Mouse (Mus musculus) olfactory bulb, adult 2 months (tissue): ENCODE results near the gene Mrpl52. TPM values are rescaled to one million over a fixed set of nuclear protein-coding genes. Genes with fewer than 3 reads are reported as not detected.

Experiments used
- H3K27ac ChIP-seq: fragments of 200-500 bp; 2 replicates; pipeline ENCODE4 v1.5.1; 2012; ENCODE audit warnings: low read depth, low read length; ENCODE audit not compliant: insufficient read depth
- H3K4me1 ChIP-seq: fragments of 200-500 bp; 2 replicates; pipeline ENCODE4 v1.6.1; 2012; ENCODE audit warnings: low read length; ENCODE audit not compliant: control insufficient read depth, insufficient read depth
- H3K4me3 ChIP-seq: fragments of 200-500 bp; 2 replicates; pipeline ENCODE4 v1.5.1; 2012; ENCODE audit warnings: mild to moderate bottlenecking, low read depth, low read length, moderate library complexity; ENCODE audit not compliant: insufficient read depth
- CTCF ChIP-seq: fragments of 200-500 bp; IDR thresholded peaks from 2 replicates; pipeline ENCODE4 v1.5.1; 2012; ENCODE audit warnings: low read depth, mild to moderate bottlenecking, low read length, moderate library complexity; ENCODE audit not compliant: insufficient read depth
- POLR2A ChIP-seq: fragments of 200-500 bp; IDR thresholded peaks from 2 replicates; pipeline ENCODE4 v1.6.1; 2012; ENCODE audit warnings: mild to moderate bottlenecking, low read depth, low read length, moderate library complexity; ENCODE audit not compliant: insufficient read depth
- WGBS: fragments of 180-500 bp; shearing (Covaris S2); methylation state at CpG from one replicate; pipeline ENCODE4 v1.1.7; 2018; 5-methylcytosine and 5-hydroxymethylcytosine counted together
- polyA plus RNA-seq: library from polyadenylated mRNA; stranded (reverse); fragments of >200 nt; gene quantifications from 2 replicates; pipeline ENCODE4 v1.2.4, GENCODE M21; 2012; ENCODE audit warnings: low replicate concordance; ENCODE audit not compliant: missing spikeins, insufficient read depth, insufficient read length

Mrpl52 gene
- polyA plus RNA-seq = not detected in 2 replicates

DNA sequence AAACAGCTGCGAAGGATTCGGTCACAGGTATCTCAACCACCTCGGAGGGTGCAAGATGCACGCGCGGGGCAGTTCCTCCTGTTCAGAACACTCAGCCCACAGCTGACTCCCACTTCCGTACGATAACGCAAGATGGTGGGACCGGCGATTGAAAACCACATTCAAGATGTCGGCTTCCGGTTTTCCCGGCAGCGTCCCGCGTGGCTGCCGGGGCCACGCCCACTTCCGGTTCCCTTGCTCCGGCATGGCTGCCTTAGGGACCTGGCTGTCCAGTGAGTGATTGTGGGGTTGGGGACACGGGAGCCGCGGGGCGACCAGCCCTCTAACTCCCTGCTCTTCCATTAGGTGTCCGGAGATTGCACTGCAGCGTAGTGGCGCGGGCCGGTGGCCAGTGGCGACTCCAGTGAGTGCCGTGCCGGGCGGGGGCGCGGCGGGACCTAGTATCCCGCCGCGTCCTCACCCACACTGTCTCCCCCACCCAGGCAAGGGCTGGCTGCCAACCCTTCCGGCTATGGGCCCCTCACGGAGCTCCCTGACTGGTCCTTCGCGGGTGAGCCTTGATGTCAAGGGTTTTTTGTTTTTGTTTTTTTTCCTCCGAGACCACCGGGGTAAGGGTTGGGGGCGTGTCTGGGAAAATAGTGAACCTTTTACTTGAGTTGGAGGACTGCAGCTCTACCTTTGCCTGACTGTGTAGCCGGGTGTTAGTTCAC is at the start of gene Mrpl52:
Mrpl52 (plus strand) TSS at position 221 of the 710 bp plus-strand sequence.
- H3K4me1 ChIP-seq = peaks cover 13% of the 10 kb centered on the region
- H3K4me3 ChIP-seq = peak within 1 kb of the TSS; percentile 69
- H3K27ac ChIP-seq = peak within 1 kb of the TSS; percentile 72
- no peak for TF ChIP-seq CTCF
- TF ChIP-seq POLR2A = peak; percentile 65; the same call in 1 of the 2 replicates
- under 1% methylated on average over 48 of the region's 48 CpGs for WGBS

DNA sequence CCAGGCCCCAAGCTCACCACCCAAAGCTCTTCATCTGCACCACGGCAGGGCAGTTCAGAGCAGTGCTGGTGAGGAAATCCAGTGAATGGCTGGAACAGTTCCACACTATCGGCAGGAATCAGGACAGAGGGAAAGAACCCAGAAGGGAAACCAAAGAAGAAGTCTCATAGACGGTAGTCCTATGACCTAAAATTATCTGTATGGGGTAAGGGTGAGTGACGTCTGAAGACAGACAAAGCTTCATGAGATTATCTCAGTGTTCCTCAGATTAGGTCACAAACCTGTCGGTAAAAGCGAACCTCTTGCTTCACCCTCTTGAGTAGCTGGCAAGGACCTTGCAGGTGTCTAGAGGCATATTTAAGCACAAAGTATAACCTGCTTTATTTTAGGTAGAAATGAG is 49.5 kb upstream of the Mrpl52 start:
- no peak overlapping the region for H3K27ac ChIP-seq
- TF ChIP-seq POLR2A (no peak), CTCF (no peak)
- no peaks in the 10 kb centered on the region for H3K4me1 ChIP-seq
- whole genome bisulfite sequencing = 78% methylated on average over 6 of the region's 6 CpGs
- no peak overlapping the region for H3K4me3 ChIP-seq

- Histone ChIP-seq H3K27ac (no peak overlapping the region), H3K4me3 (no peak overlapping the region), H3K4me1 (no peaks in the 10 kb centered on the region)
- WGBS = 82% methylated on average over 13 of the region's 13 CpGs
- no peak for TF ChIP-seq CTCF
- TF ChIP-seq POLR2A = no peak
Observed at GRCm38 (mm10) chr14:54379571-54379970, 47.1 kb upstream of the Mrpl52 start.

DNA sequence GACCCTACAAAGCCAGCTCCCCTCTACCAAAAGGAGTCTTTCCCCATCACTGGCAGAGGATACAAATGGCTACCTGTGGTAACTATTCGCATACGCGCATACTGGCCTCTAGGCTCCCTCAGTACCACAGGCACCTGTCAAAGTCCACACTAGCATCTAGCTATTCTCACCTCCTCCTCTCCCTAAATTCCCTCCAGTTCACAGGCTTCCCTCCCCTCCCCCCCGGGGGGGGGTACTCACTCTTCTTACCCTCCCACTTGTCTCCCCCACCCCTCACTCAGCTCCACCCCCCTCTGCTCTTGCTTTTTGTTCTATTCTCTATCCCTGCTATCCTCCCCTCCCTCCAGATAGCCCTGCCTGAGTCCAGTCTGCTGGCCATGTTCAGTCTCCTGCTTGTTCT is 46.1 kb upstream of the Mrpl52 start:
- H3K4me3 ChIP-seq = no peak overlapping the region
- no peak overlapping the region for H3K27ac ChIP-seq
- H3K4me1 ChIP-seq = no peaks in the 10 kb centered on the region
- 79% methylated on average over 4 of the region's 4 CpGs for WGBS
- TF ChIP-seq POLR2A = no peak

DNA sequence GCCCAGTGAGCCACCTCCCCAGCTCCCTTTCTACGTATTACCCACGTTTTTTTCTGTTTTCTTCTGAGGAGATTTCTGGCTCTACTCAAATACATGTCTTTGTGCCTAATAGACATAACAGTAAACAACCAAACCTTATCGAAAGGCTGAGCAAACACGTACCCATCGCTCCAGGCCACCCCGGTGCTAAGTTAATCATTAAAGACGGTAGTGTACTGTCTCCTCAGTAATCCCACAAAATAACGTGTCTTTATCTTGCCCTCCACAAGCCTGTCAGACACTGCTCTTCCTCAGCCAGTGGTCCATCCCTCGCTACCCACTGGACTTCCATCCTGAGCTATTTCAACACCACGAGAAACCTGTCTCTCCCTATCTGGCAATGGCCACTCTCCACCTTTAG is 44.9 kb upstream of the Mrpl52 start:
- TF ChIP-seq POLR2A = no peak
- no peak for TF ChIP-seq CTCF
- WGBS = 82% methylated on average over 10 of the region's 10 CpGs

DNA sequence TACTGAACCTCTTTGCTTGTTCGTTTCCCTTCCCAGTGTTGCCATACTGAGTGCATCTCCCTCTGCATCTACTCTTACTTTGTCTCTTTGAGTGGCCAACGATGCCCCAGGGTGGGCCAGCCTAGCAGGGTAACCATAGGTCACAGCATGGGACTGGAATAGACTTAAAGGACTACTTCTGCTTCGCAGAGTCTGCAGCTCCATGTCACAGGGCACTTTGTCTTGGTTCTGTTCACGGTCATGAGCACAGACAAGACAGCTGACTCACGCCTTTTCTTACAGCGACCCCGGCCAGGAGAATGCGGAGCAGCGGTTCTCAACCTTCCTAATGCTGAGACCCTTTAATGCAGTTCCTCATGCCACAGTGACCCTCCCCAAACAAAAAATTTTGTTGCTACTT is 44.1 kb upstream of the Mrpl52 start:
- Histone ChIP-seq H3K4me1 (no peaks in the 10 kb centered on the region), H3K4me3 (no peak overlapping the region), H3K27ac (no peak overlapping the region)
- TF ChIP-seq POLR2A = no peak
- no peak for TF ChIP-seq CTCF
- 60% methylated on average over 9 of the region's 9 CpGs for WGBS

More for the DNA sequence above, 44.9 kb upstream of the Mrpl52 start:
- H3K4me3 ChIP-seq = no peak overlapping the region
- H3K4me1 ChIP-seq = no peaks in the 10 kb centered on the region
- H3K27ac ChIP-seq = no peak overlapping the region

GRCm38 (mm10) chr14:54383355-54383771 is 43.3 kb upstream of the Mrpl52 start:
- WGBS = 36% methylated on average over 4 of the region's 4 CpGs
- Histone ChIP-seq H3K4me3 (no peak overlapping the region), H3K4me1 (no peaks in the 10 kb centered on the region), H3K27ac (no peak overlapping the region)
- TF ChIP-seq CTCF (no peak), POLR2A (no peak)

DNA sequence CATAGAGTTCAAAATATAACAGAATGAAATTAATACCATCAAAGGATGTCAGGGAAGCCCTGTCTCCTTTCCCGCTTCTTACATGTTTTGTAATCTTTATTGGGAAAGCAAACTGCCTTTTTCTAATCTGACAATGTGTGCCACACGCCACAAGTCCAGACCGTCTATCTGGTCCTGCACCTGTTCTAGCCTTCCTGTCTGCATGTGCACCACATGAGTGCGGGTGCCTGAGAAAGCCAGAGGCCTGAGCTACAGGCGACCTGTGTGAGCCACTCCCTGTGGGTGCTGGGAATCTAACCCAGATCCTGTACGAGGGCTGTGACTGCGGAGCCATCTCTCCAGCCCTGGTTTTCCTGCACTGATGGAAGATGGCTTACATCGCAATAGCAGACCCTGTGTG is 42.3 kb upstream of the Mrpl52 start:
- 96% methylated on average over 8 of the region's 8 CpGs for WGBS
- Histone ChIP-seq H3K27ac (no peak overlapping the region), H3K4me1 (no peaks in the 10 kb centered on the region), H3K4me3 (no peak overlapping the region)
- TF ChIP-seq CTCF = no peak

DNA sequence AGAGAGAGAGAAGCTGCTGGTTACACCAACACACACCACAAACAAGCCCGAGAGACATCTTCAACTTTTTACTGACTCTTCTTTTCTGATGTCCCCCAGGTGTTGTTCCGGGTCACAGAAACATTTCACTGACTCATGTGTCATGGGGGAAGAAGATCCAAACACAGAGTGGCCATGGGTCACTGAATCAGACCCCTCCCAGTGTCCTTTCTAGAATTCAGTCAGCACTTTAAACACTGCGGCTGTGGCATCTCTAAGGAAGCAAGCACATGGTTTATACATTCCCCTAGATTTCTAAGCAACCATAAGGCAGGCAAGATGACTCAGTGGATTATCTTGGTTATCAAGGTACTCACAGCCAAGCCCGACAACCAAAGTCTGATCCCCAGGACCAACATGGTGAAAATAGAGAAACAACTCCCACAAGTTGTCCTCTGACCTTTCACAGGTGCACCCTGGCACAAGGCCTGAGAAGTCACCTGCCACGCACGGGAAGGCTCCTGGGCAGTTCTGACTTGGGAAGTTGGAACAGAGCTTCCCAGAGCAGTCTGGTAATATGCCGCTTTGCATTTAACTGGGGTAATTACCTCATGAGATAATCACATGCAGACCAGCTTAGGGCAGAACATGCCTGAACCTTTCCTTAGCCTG is 40.6 kb upstream of the Mrpl52 start:
- H3K4me3 ChIP-seq = no peak overlapping the region
- TF ChIP-seq CTCF (no peak), POLR2A (no peak)
- WGBS = 91% methylated on average over 7 of the region's 7 CpGs
- H3K27ac ChIP-seq = no peak overlapping the region
- H3K4me1 ChIP-seq = no peaks in the 10 kb centered on the region

- H3K4me3 ChIP-seq = no peak overlapping the region
- no peaks in the 10 kb centered on the region for H3K4me1 ChIP-seq
- WGBS = 89% methylated on average over 6 of the region's 6 CpGs
- H3K27ac ChIP-seq = no peak overlapping the region
- no peak for TF ChIP-seq CTCF
- no peak for TF ChIP-seq POLR2A
Observed at GRCm38 (mm10) chr14:54387546-54387945, 39.2 kb upstream of the Mrpl52 start.
